Mouse (Mus musculus) lung, postnatal 10 days (tissue): ENCODE data around the gene Ssr2.

Experiments
- DNase-seq: peaks from one replicate; pipeline ENCODE4 v3.0.0; 2021

Gene Ssr2

DNA sequence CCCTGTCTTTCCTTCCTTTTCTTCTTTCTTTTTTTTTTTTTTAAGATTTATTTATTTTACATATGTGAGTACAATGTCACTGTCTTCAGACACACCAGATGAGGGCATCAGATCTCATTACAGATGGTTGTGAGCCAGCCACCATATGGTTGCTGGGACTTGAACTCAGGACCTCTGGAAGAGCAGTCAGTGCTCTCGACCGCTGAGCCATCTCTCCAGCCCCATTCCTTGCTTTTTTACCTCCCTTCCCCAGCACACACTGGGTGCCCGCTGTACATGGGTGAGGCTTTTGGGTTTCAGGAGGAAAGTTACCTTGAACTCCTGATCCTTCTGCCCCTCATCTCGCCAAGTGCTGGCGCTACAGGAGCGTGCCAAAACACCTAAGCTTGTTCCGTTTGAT is 49.9 kb downstream of the Ssr2 start:
- no peak for DNase-seq

DNA sequence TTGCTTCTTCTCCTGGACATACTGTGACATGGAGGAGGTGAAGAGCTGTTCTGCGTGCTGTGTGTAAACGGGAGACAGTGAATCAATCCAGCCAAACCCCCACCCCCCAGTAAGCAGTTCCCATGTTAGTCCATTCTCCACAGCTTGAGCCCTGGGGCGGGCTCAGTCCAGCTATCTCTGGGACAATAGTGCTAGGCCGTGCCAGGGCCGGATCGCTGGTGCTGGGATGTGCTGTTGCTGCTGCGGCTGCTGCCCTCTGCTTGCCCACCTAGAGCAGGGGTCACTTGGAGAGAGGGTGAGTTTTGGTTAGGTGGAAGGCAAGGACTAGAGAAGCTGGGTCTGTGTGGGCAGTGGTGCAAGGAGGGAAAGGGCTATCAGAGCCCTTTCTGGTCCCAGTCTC is 50.6 kb downstream of the Ssr2 start:
- DNase-seq: no peak

DNA sequence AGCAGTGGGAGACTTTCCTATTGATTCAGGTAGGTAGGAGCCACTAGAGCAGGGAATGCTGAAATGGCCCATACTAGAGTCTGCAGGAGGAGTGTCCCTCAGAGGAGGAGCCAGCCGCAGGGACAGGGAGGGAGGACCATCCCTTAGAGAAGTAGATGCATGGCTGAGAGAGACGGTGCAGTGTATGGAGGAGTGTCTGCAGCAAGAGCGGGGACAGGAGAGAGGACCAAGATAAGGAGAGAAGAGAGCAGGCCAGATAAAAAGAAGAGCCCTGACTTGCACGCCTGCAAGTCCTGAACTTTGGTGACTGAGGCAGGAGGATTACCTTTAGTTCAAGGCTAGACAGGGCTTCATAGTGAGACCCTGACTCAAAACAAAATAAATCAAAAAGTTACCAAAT is 51.4 kb downstream of the Ssr2 start:
- DNase-seq: no peak

DNA sequence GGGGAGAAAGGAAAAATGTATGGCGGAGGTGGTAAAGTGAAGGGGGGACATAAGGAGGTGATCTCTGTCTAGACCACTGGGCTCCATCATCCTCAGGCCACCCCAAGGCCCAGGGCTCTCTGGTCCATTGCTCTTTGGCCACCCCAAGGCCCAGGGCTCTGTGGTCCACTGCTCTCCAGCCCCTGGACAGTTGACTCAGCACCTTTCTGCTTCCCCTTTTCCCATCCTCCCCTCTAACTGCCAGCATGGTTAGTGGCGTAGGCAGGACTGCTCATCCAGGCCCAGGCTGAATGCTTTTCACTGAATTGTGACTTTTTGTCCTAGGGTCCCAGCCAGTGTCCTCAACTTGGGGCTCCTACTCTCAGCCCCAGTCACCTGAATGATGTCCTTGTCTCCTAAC is 51.9 kb downstream of the Ssr2 start:
- no peak for DNase-seq

DNA sequence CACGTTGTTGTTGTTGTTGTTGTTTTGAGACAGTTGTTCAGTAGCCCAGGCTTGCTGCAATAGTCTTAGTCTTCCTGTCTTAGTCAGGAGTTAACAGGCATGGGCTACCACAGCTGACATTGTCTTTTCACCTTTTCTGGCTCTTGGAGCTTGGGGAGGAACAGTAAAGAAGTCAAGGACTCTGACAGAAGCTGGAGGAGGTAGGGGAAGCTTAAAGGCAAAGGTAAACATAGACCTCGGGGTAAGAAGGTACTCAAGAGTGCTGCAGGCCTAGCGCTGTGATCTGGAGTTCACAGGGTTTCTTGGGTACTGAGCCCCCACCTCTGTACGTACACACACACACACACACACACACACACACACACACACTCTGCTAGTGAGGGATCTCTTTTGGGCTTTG is 53.1 kb downstream of the Ssr2 start:
- DNase-seq: no peak

DNA sequence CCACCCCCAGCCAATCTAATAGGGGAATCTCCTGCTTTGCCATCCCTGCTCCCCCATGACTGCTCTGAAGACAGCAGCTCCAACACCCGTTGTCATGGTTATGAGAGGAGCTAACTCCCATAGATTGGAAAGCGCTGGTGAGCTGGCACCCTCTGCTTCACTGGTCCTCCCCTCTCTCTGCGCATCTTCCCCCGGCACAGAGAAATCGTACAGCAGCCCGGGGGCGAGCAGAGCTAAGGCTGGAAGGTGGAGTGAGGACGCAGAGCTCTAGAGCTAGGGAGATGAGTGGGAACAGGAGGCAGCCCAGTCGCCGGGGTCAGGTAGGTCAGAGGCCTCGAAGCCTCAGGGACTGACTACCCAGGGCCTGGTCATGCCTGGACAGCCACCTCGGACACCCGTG is 53.6 kb downstream of the Ssr2 start:
- DNase-seq: no peak

DNA sequence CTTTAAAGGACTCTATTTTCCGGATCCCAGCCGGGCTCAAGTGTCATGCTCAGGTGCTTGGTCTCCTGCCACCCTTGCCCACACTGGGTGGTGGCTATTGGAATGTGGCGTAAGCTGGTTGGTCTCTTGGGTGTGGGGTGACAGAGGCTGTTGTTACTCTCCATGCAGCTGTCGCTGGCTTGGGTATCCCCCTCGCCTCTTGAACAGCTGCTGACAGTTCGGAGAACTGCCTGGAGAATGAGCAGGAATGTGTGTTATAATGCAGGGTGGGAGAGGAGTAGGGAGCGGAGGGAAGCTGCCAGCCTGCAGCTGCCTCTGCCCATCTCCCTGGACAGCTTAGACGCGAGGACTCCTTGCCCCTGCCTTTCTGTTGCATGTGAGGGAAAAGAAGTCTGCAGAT is 54.3 kb downstream of the Ssr2 start:
- DNase-seq: no peak

DNA sequence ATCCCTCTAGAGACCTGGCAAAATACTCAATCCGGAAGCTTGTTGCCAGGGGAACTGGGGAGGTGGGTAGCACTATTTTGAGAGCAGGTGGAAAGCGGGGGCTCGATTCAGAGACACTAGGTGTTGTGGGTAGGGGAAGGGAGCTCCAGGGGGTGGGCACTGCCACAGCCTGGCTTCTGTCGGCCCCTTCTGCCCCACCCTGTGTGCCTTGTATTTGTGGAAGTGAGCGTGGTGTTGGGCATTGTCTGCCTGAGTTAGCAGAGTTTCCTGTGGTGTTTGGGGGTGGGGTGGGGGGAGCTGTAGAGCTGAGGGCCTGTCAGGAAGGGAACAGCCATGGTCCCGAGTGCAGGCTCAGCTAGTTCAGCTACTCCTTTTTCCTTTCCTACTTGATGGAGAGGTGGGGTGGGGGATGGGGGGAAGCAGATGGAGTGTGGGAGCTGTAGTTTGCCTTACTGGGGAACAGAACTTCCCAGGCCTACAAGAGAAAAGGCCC is 55.2 kb downstream of the Ssr2 start:
- peak; percentile 79 for DNase-seq

DNA sequence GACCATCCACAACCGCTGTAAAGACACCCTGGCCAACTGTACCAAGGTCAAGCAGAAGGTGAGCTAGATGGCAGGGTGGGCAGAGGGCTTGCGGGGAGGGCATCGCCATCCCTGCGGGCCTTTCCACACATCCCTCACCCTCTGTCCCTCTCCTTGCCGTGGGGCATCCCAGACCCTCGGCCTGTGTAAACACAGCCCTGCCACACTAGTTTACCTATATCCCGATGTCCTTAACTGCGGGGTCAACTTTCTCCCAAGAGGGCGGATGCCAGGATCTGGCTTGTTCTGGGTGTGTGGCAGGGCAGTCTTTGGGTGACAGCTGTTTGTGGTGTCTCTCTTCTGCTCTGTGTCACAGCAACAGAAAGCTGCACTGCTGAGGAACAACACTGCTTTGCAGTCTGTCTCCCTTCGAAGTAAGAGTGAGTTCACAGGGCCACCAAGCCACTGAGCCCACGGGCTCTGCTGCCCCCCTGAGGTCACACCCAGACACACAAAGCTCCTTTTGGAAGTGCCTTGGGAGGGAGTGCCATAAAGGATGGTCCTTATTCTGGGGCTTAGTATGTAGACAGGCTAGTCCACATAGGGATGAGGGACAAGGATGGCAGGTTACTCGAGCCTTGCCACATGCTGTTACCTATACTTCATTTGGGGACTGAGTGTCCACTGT is 56.4 kb downstream of the Ssr2 start:
- DNase-seq: peak; percentile 54

DNA sequence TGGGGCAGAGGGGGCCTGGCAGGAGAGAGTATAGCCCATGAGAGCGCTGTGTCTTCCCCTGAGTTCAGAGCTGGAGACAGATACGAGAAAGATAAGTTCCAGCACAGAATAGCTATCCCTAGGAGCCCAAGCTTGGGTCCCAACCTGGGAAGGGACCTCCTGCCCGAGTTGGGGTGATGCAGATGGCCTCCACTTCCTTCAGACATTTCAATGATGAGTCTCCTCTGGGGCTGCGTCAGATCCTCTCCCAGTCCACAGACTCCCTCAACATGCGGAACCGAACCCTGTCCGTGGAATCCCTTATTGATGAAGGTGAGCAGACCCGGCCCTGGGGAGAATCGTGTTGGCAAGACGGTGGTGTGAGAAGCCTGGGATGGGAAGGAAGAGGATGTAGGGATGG is 57.4 kb downstream of the Ssr2 start:
- no peak for DNase-seq

DNA sequence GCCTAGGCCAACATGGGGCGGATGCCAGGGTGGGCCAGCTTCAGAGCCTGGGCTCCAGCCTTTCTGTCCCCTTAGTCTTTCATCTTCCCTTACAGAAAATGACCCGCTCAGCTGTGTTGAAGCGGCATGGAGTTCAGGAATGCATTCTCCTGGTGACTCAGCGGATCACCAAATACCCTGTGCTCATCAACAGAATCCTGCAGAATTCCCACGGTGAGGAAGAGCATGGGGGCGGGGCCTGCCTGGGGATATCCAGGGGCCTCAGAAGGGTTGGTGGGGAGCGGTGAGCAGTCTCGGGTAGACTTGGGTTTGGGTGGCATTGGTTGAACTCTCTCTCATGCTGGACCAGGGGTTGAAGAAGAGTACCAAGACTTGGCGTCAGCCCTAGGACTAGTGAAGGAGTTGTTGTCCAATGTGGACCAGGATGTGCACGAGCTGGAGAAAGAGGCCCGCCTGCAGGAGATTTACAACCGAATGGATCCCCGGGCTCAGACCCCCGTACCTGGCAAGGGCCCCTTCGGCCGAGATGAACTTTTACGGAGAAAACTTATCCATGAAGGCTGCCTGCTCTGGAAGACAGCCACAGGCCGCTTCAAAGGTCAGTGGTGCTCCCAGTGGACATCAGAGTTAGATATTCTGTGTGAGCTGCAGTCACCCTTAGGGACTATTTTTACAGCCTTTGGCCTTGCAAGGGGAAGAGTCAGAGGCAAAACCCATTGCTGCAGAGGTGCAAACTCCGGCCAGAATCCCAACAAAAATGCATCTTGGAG is 60.0 kb downstream of the Ssr2 start:
- DNase-seq: no peak

DNA sequence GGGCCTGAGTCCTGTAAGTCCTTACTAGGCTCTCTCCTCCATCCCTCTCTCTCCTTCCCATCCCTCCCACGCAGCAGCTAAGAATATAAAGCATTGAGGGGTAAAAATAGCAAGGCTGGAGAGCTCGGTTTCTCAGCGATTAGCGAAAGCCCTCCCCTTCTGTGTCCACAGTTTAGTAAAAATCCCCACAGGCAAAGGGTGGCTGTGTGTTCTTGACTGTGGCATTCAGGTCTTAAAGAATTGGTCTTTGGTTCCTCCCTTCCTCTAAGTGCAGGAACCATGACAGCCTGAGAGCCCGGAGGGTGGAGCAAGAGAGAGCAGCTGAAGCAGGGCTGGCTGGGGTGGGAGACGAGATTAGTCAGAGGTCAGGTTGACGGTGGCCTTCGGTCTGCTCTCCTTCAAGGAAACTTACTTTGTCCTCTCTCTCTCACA is 60.9 kb downstream of the Ssr2 start:
- no peak for DNase-seq

DNA sequence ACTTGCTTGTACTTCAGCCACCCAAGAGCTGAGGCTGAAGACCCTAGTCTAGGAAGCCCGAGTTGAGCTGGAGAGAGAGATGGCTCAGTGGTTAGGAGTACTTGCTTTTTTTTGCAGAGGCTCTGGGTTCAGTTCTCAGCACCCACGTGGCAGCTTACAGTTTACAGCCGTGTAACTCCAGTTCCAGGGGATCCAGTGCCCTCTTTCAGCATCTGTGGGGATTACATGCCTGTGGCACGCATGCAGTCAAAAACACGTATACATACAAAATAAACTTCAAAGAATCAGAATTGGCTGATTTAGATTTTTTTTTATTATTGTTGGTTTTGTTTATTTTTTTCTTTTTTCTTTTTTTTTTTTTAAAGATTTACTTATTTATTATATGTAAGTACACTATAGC is 61.5 kb downstream of the Ssr2 start:
- DNase-seq: no peak
